11 mouse cellular contexts compared by ENCODE assay signal in genomic region chr13:43159429-43159828, GRCm38 (mm10). TPM values are rescaled to one million over a fixed set of nuclear protein-coding genes. Genes with fewer than 3 reads are reported as not detected.
DNase-seq lines count a peak whose midpoint lies in the region; ATAC-seq and TF ChIP-seq lines count a peak whose summit lies in the region.
"Had no signal": no experiment of that assay in that cellular context is flagged by ENCODE, and none has a peak within 500 bp of the region (broad histone marks: within the 10 kb centered on the region; RNA-seq: fewer than 3 reads in every experiment).

No protein-coding gene starts in this region.

- no peak for TF ChIP-seq CTCF in embryonic fibroblast, embryonic 13.5 days (IDR thresholded peaks at IDR 0.05; ENCODE audit: borderline replicate concordance, insufficient read depth, low read length)

- no peak for TF ChIP-seq POLR2A in embryonic fibroblast, embryonic 13.5 days (IDR thresholded peaks at IDR 0.05; ENCODE audit: low read depth, low read length)

- peaks cover 53% of the 10 kb centered on the region for H3K36me3 ChIP-seq in heart, embryonic 14.5 days (ENCODE audit: control insufficient read depth, insufficient read depth, low read length)
- H3K36me3 ChIP-seq in kidney, embryonic 16.5 days (ENCODE audit: insufficient read depth, low read length): peaks cover 8% of the 10 kb centered on the region

- H3K9me3 ChIP-seq in heart, embryonic 14.5 days (ENCODE audit: control insufficient read depth, low read length): no peaks in the 10 kb centered on the region
- no peaks in the 10 kb centered on the region for H3K9me3 ChIP-seq in kidney, embryonic 16.5 days (ENCODE audit: low read length)

- no peak overlapping the region for H3K9ac ChIP-seq in heart, embryonic 14.5 days (ENCODE audit: low read length)
- H3K9ac ChIP-seq in kidney, embryonic 16.5 days (replicated peaks; ENCODE audit: low read length): no peak overlapping the region

- peak; percentile 13 for DNase-seq in lung, postnatal 14 days
- DNase-seq in right cerebral cortex, postnatal 10 days (ENCODE audit: low spot score in 2 of 2): no peak
- no peak for DNase-seq in cerebellum, adult 9-10 months
- no peak for DNase-seq in adrenal gland, postnatal 4 days (ENCODE audit: low spot score in 2 of 2)
- DNase-seq: cerebellum, adult 9-11 months; layer of hippocampus, postnatal 36 days had no signal

- peak overlapping the region; percentile 28; the same call in 1 of the 2 replicates for H3K27ac ChIP-seq in embryonic fibroblast, embryonic 13.5 days (ENCODE audit: insufficient read depth, low read length)
- H3K27ac ChIP-seq in heart, embryonic 14.5 days (replicated peaks in 1 of 2; ENCODE audit: control insufficient read depth in 1 of 2, insufficient read depth in 1 of 2, low read depth in 2 of 2, low read length in 2 of 2): peak overlapping the region; percentile 61 to 64
- peak overlapping the region; percentile 60 for H3K27ac ChIP-seq in kidney, embryonic 16.5 days (ENCODE audit: low read length)
- H3K27ac ChIP-seq: macrophage had no signal

- no peaks in the 10 kb centered on the region for H3K27me3 ChIP-seq in heart, embryonic 14.5 days (ENCODE audit: control insufficient read depth, insufficient read depth, low read length)
- H3K27me3 ChIP-seq in kidney, embryonic 16.5 days (ENCODE audit: insufficient read depth, low read length): no peaks in the 10 kb centered on the region

- no peak for ATAC-seq in heart, embryonic 14.5 days (ENCODE audit: insufficient number of reproducible peaks, insufficient read depth, low FRiP score, low read depth)
- peak; percentile 92 for ATAC-seq in kidney, embryonic 16.5 days (ENCODE audit: low FRiP score, low TSS enrichment)
- ATAC-seq: forebrain, embryonic 14.5 days had no signal

- 0 out of 2 replicates have a peak, but pooled peaks cover under 1% of the 10 kb centered on the region for H3K4me1 ChIP-seq in embryonic fibroblast, embryonic 13.5 days (ENCODE audit: control insufficient read depth, insufficient read depth, low read length)
- H3K4me1 ChIP-seq in heart, embryonic 14.5 days (ENCODE audit: control insufficient read depth in 2 of 2, insufficient read depth in 2 of 2, low read length in 2 of 2): peaks cover 9 to 21% of the 10 kb centered on the region in 2 experiments; a peak in 3 of 4 replicates
- peaks cover 20% of the 10 kb centered on the region for H3K4me1 ChIP-seq in kidney, embryonic 16.5 days (ENCODE audit: insufficient read depth, low read length)

- 35% methylated on average over 3 of the region's 3 CpGs for WGBS in heart, embryonic 14.5 days
- whole genome bisulfite sequencing in kidney, embryonic 16.5 days: 22% methylated on average over 3 of the region's 3 CpGs

- H3K4me3 ChIP-seq in embryonic fibroblast, embryonic 13.5 days (ENCODE audit: insufficient read depth, low read length): no peak overlapping the region
- H3K4me3 ChIP-seq in heart, embryonic 14.5 days (ENCODE audit: control insufficient read depth in 1 of 2, insufficient read depth in 1 of 2, low read depth in 1 of 2, low read length in 2 of 2): no peak overlapping the region; a peak in 1 of 4 replicates
- H3K4me3 ChIP-seq in kidney, embryonic 16.5 days (ENCODE audit: low read length): no peak overlapping the region

- H3K4me2 ChIP-seq in heart, embryonic 14.5 days (ENCODE audit: low read length): no peak overlapping the region
- H3K4me2 ChIP-seq in kidney, embryonic 16.5 days (replicated peaks; ENCODE audit: low read depth, low read length): no peak overlapping the region

RNA-seq across cellular contexts. Expression of gene Tbc1d7, which starts 11.9 kb away (rescaled TPM):
- polyA plus RNA-seq in embryonic fibroblast, embryonic 13.5 days (2011; ENCODE audit: insufficient read length, low read depth, missing spikeins): 26.3 and 26.8 TPM in 2 replicates
- polyA plus RNA-seq in heart, embryonic 14.5 days (2014; fragmentation: Nextera tagmentation; extraction: Ambion mirVana): 70.5 and 78.1 TPM in 2 replicates
- polyA plus RNA-seq in kidney, embryonic 16.5 days (2015; fragmentation: Nextera tagmentation; extraction: Ambion mirVana): 57.3 and 58.0 TPM in 2 replicates
- total RNA-seq in adrenal gland, postnatal 4 days (2021): 10 to 100 TPM; 27.0 to 29.9 TPM
